In the genomic region with DNA sequence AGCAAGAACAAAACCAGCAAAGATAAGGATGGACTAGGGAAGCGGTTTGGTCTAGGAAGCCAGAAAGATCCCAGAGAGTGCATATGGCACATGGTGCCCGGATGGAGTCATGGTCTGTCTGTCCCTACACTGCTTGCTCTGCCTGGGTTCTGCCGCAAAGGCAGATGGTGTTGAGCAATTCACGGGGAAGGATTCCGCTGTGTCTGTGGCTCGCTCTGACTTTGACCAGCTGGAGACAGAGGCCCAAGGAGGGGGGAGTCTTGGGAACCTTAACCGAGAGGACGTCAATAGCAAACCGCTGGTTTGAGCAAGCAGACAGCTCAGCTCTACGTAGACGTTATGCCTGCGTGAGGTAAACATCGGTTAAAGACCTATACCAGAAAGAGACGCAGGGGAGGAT, we compare ENCODE assay signal across 14 mouse cellular contexts.
DNase-seq lines count a peak whose midpoint lies in the region; ATAC-seq and TF ChIP-seq lines count a peak whose summit lies in the region.
"Had no signal": no experiment of that assay in that cellular context is flagged by ENCODE, and none has a peak within 500 bp of the region (broad histone marks: within the 10 kb centered on the region; RNA-seq: fewer than 3 reads in every experiment).

No protein-coding gene starts in this region.

- ATAC-seq in lung, postnatal 0 days, result peak; percentile 89
- no peak for ATAC-seq in stomach, embryonic 15.5 days (ENCODE audit: insufficient read depth, low FRiP score, low read depth)
- no peak for ATAC-seq in neural tube, embryonic 15.5 days (ENCODE audit: low FRiP score)
- ATAC-seq: forebrain, embryonic 15.5 days; hindbrain, postnatal 0 days had no signal

- H3K4me2 ChIP-seq in lung, postnatal 0 days (replicated peaks; ENCODE audit: low read depth, low read length), result no peak overlapping the region
- no peak overlapping the region for H3K4me2 ChIP-seq in stomach, embryonic 15.5 days
- H3K4me2 ChIP-seq in neural tube, embryonic 15.5 days, result no peak overlapping the region
- H3K4me2 ChIP-seq: forebrain, embryonic 15.5 days; neural tube, embryonic 13.5 days had no signal

- WGBS in lung, postnatal 0 days, result 58% methylated on average over 14 of the region's 14 CpGs
- WGBS in stomach, embryonic 15.5 days, result 42% methylated on average over 14 of the region's 14 CpGs
- 83% methylated on average over 14 of the region's 14 CpGs for WGBS in neural tube, embryonic 15.5 days

- H3K27ac ChIP-seq in lung, postnatal 0 days (ENCODE audit: low read length), result no peak overlapping the region
- peak overlapping the region; percentile 51; the same call in 1 of the 2 replicates for H3K27ac ChIP-seq in stomach, embryonic 15.5 days
- no peak overlapping the region for H3K27ac ChIP-seq in neural tube, embryonic 15.5 days (replicated peaks)
- H3K27ac ChIP-seq: forebrain, embryonic 15.5 days; heart, embryonic 10.5 days; hindbrain, postnatal 0 days; liver, embryonic 14.5 days; neural tube, embryonic 13.5 days had no signal

- no peak for TF ChIP-seq CTCF in lung, postnatal 0 days (IDR thresholded peaks at IDR 0.05)

- H3K4me3 ChIP-seq in lung, postnatal 0 days (ENCODE audit: low read depth, low read length), result no peak overlapping the region
- no peak overlapping the region for H3K4me3 ChIP-seq in stomach, embryonic 15.5 days (replicated peaks)
- no peak overlapping the region for H3K4me3 ChIP-seq in neural tube, embryonic 15.5 days (replicated peaks)
- H3K4me3 ChIP-seq: forebrain, embryonic 15.5 days; heart, embryonic 10.5 days; neural tube, embryonic 13.5 days had no signal

- H3K27me3 ChIP-seq in lung, postnatal 0 days (replicated peaks; ENCODE audit: insufficient read depth, low read length), result no peaks in the 10 kb centered on the region
- no peaks in the 10 kb centered on the region for H3K27me3 ChIP-seq in stomach, embryonic 15.5 days (replicated peaks)
- no peaks in the 10 kb centered on the region for H3K27me3 ChIP-seq in neural tube, embryonic 15.5 days (replicated peaks)
- H3K27me3 ChIP-seq: forebrain, embryonic 15.5 days; neural tube, embryonic 13.5 days had no signal

- no peaks in the 10 kb centered on the region for H3K9me3 ChIP-seq in lung, postnatal 0 days (ENCODE audit: low read length)
- H3K9me3 ChIP-seq in stomach, embryonic 15.5 days, result no peaks in the 10 kb centered on the region
- H3K9me3 ChIP-seq in neural tube, embryonic 15.5 days (replicated peaks), result no peaks in the 10 kb centered on the region
- H3K9me3 ChIP-seq: forebrain, embryonic 15.5 days; heart, embryonic 10.5 days; neural tube, embryonic 13.5 days had no signal

- H3K36me3 ChIP-seq in lung, postnatal 0 days (ENCODE audit: insufficient read depth, low read length), result no peaks in the 10 kb centered on the region
- no peaks in the 10 kb centered on the region for H3K36me3 ChIP-seq in stomach, embryonic 15.5 days
- no peaks in the 10 kb centered on the region for H3K36me3 ChIP-seq in neural tube, embryonic 15.5 days
- H3K36me3 ChIP-seq: forebrain, embryonic 15.5 days; heart, embryonic 10.5 days; neural tube, embryonic 13.5 days had no signal

- H3K9ac ChIP-seq in lung, postnatal 0 days (replicated peaks; ENCODE audit: low read depth), result no peak overlapping the region
- no peak overlapping the region for H3K9ac ChIP-seq in stomach, embryonic 15.5 days
- H3K9ac ChIP-seq in neural tube, embryonic 15.5 days (replicated peaks), result no peak overlapping the region
- H3K9ac ChIP-seq: forebrain, embryonic 15.5 days; liver, embryonic 14.5 days; neural tube, embryonic 13.5 days had no signal

- H3K4me1 ChIP-seq in lung, postnatal 0 days (ENCODE audit: insufficient read depth, low read depth, low read length), result no peaks in the 10 kb centered on the region
- no peaks in the 10 kb centered on the region; the same call in 1 of the 2 replicates for H3K4me1 ChIP-seq in stomach, embryonic 15.5 days
- no peaks in the 10 kb centered on the region for H3K4me1 ChIP-seq in neural tube, embryonic 15.5 days
- H3K4me1 ChIP-seq: forebrain, embryonic 15.5 days; neural tube, embryonic 13.5 days had no signal

- TF ChIP-seq EP300 in lung, postnatal 0 days (IDR thresholded peaks at IDR 0.05), result no peak

- DNase-seq in kidney, postnatal 10 days, result peak; percentile 44
- no peak for DNase-seq in kidney, postnatal 25 days
- peak; percentile 8 to 11 for DNase-seq in right cerebral cortex, adult 2 months (ENCODE audit: low spot score in 2 of 2)
- DNase-seq in right cerebral cortex, postnatal 36 days (ENCODE audit: low spot score in 2 of 2), result no peak
- peak; percentile 81 for DNase-seq in lung, postnatal 0 days (ENCODE audit: low spot score)
- DNase-seq in c-Kit-positive CD71-positive TER-119-positive erythroid progenitor cells, embryonic 14.5 days (ENCODE audit: low spot score), result no peak
- DNase-seq: thymus, adult 2 months had no signal

Comparison
In these comparisons a context has a peak if more than half of its experiments do, and no peak if none do; other contexts are left out.
1. DNase-seq: peak in kidney, postnatal 10 days (single experiment), right cerebral cortex, adult 2 months (2 of 2) and lung, postnatal 0 days (single experiment); none in kidney, postnatal 25 days (0 of 2), right cerebral cortex, postnatal 36 days (0 of 2) and c-Kit-positive CD71-positive TER-119-positive erythroid progenitor cells, embryonic 14.5 days (single experiment).